Mouse (Mus musculus) forebrain, embryonic 14.5 days (tissue): Measurements from ENCODE around the gene Serpinb2. TPM values are rescaled to one million over a fixed set of nuclear protein-coding genes. Genes with fewer than 3 reads are reported as not detected.

Experiments
- ATAC-seq: fragments of 200-750 bp; cut with Nextera tagmentation; 2 replicates; pipeline ENCODE4 v1.8.0; 2017; ENCODE audit warnings: mild to moderate bottlenecking, moderate library complexity
- DNase-seq: peaks from one replicate; pipeline ENCODE4 v3.0.0-alpha.2; 2015; ENCODE audit warnings: low spot score
- H3K27ac ChIP-seq: fragments of 300-500 bp; sonication (generic); 2 replicates; pipeline ENCODE4 v1.5.1; 2014; ENCODE audit warnings: low read depth, mild to moderate bottlenecking, control low read depth, low read length, moderate library complexity
- H3K27me3 ChIP-seq: fragments of 300-500 bp; sonication (generic); replicated peaks from 2 replicates; pipeline ENCODE4 v1.6.1; 2014; ENCODE audit warnings: low read length, control low read depth, mixed read lengths; ENCODE audit not compliant: control insufficient read depth, insufficient read depth
- H3K36me3 ChIP-seq: fragments of 300-500 bp; sonication (generic); 2 replicates; pipeline ENCODE4 v1.6.1; 2014; ENCODE audit warnings: low read length, control low read depth; ENCODE audit not compliant: control insufficient read depth, insufficient read depth
- H3K4me1 ChIP-seq: fragments of 300-500 bp; sonication (generic); 2 replicates; pipeline ENCODE4 v1.6.1; 2014; ENCODE audit warnings: antibody characterized with exemption, low read length, control low read depth; ENCODE audit not compliant: control insufficient read depth, insufficient read depth
- H3K4me2 ChIP-seq: fragments of 300-500 bp; sonication (generic); 2 replicates; pipeline ENCODE4 v1.6.1; 2014; ENCODE audit warnings: mild to moderate bottlenecking, control low read depth, low read length
- H3K4me3 ChIP-seq: fragments of 300-500 bp; sonication (generic); 2 replicates; pipeline ENCODE4 v1.5.1; 2014; ENCODE audit warnings: low read depth, low read length, control low read depth
- H3K9ac ChIP-seq: fragments of 300-500 bp; sonication (generic); 2 replicates; pipeline ENCODE4 v1.6.1; 2014; ENCODE audit warnings: mild to moderate bottlenecking, low read length, control low read depth, moderate library complexity
- H3K9me3 ChIP-seq: fragments of 300-500 bp; sonication (generic); replicated peaks from 2 replicates; pipeline ENCODE4 v1.6.1; 2016; ENCODE audit warnings: low read length, control low read depth, mixed read lengths; ENCODE audit not compliant: control insufficient read depth
- WGBS: fragments of 180-500 bp; shearing (Covaris S2); extraction: QIAGEN DNeasy Blood & Tissue Kit; methylation state at CpG from one replicate; pipeline ENCODE4 v1.1.7; 2014; 5-methylcytosine and 5-hydroxymethylcytosine counted together
- polyA plus RNA-seq: library from polyadenylated mRNA; unstranded; fragments of >200 nt; fragmentation: Nextera tagmentation; extraction: Ambion mirVana; gene quantifications from 2 replicates; pipeline ENCODE4 v1.2.1, GENCODE M21; 2014

The Serpinb2 gene
- polyA plus RNA-seq, 1 experiment from 2014 or later = 0.19 TPM

- Histone ChIP-seq H3K9me3 (no peaks in the 10 kb centered on the region), H3K4me2 (no peak overlapping the region), H3K27ac (no peak overlapping the region), H3K27me3 (no peaks in the 10 kb centered on the region), H3K36me3 (no peaks in the 10 kb centered on the region), H3K4me3 (no peak overlapping the region), H3K9ac (no peak overlapping the region), H3K4me1 (no peaks in the 10 kb centered on the region)
- DNase-seq (no peak), ATAC-seq (no peak)
- 88% methylated on average over 1 of the region's 1 CpGs for WGBS
Measured at GRCm38 (mm10) chr1:107513530-107513929, 2.3 kb downstream of the Serpinb2 start.

GRCm38 (mm10) chr1:107515839-107516498, 4.7 kb downstream of the Serpinb2 start:
- DNase-seq (no peak), ATAC-seq (no peak)
- H3K4me3 ChIP-seq = no peak overlapping the region
- no peaks in the 10 kb centered on the region for H3K27me3 ChIP-seq
- no peak overlapping the region for H3K9ac ChIP-seq
- no peak overlapping the region for H3K4me2 ChIP-seq
- H3K4me1 ChIP-seq = no peaks in the 10 kb centered on the region
- no peaks in the 10 kb centered on the region for H3K9me3 ChIP-seq
- 74% methylated on average over 2 of the region's 2 CpGs for WGBS
- H3K27ac ChIP-seq = no peak overlapping the region
- H3K36me3 ChIP-seq = no peaks in the 10 kb centered on the region

GRCm38 (mm10) chr1:107525592-107525991, 14.4 kb downstream of the Serpinb2 start:
- no peaks in the 10 kb centered on the region for H3K9me3 ChIP-seq
- H3K4me2 ChIP-seq = no peak overlapping the region
- DNase-seq = no peak
- H3K4me3 ChIP-seq = no peak overlapping the region
- H3K27me3 ChIP-seq = no peaks in the 10 kb centered on the region
- no peak for ATAC-seq
- no peaks in the 10 kb centered on the region for H3K36me3 ChIP-seq
- no peak overlapping the region for H3K27ac ChIP-seq
- WGBS = 84% methylated on average over 4 of the region's 4 CpGs
- H3K4me1 ChIP-seq = no peaks in the 10 kb centered on the region
- H3K9ac ChIP-seq = no peak overlapping the region

GRCm38 (mm10) chr1:107528325-107529078, 17.3 kb downstream of the Serpinb2 start:
- Histone ChIP-seq H3K4me1 (no peaks in the 10 kb centered on the region), H3K4me2 (no peak overlapping the region), H3K27ac (no peak overlapping the region), H3K9me3 (no peaks in the 10 kb centered on the region), H3K9ac (no peak overlapping the region), H3K36me3 (no peaks in the 10 kb centered on the region), H3K4me3 (no peak overlapping the region), H3K27me3 (no peaks in the 10 kb centered on the region)
- ATAC-seq (no peak), DNase-seq (no peak)
- WGBS = 85% methylated on average over 3 of the region's 3 CpGs

GRCm38 (mm10) chr1:107529365-107530052, 18.3 kb downstream of the Serpinb2 start:
- Histone ChIP-seq H3K9ac (no peak overlapping the region), H3K27ac (no peak overlapping the region), H3K9me3 (no peaks in the 10 kb centered on the region), H3K4me2 (no peak overlapping the region), H3K36me3 (no peaks in the 10 kb centered on the region), H3K27me3 (no peaks in the 10 kb centered on the region), H3K4me3 (no peak overlapping the region), H3K4me1 (no peaks in the 10 kb centered on the region)
- no peak for DNase-seq
- ATAC-seq = no peak
- WGBS = 81% methylated on average over 5 of the region's 5 CpGs

GRCm38 (mm10) chr1:107533736-107534135, 22.5 kb downstream of the Serpinb2 start:
- no peak overlapping the region for H3K4me2 ChIP-seq
- no peaks in the 10 kb centered on the region for H3K4me1 ChIP-seq
- H3K9ac ChIP-seq = no peak overlapping the region
- no peaks in the 10 kb centered on the region for H3K36me3 ChIP-seq
- no peak overlapping the region for H3K27ac ChIP-seq
- ATAC-seq = no peak
- H3K27me3 ChIP-seq = no peaks in the 10 kb centered on the region
- no peak for DNase-seq
- H3K9me3 ChIP-seq = no peaks in the 10 kb centered on the region
- H3K4me3 ChIP-seq = no peak overlapping the region
- 83% methylated on average over 3 of the region's 3 CpGs for WGBS

GRCm38 (mm10) chr1:107537435-107537834, 26.2 kb downstream of the Serpinb2 start:
- H3K4me3 ChIP-seq = no peak overlapping the region
- H3K4me2 ChIP-seq = no peak overlapping the region
- H3K9me3 ChIP-seq = no peaks in the 10 kb centered on the region
- no peak for DNase-seq
- H3K9ac ChIP-seq = no peak overlapping the region
- no peaks in the 10 kb centered on the region for H3K27me3 ChIP-seq
- no peak for ATAC-seq
- H3K27ac ChIP-seq = no peak overlapping the region
- WGBS = 88% methylated on average over 1 of the region's 1 CpGs
- no peaks in the 10 kb centered on the region for H3K36me3 ChIP-seq
- H3K4me1 ChIP-seq = no peaks in the 10 kb centered on the region

GRCm38 (mm10) chr1:107559494-107559893, 48.3 kb downstream of the Serpinb2 start:
- Histone ChIP-seq H3K9me3 (no peaks in the 10 kb centered on the region), H3K27me3 (no peaks in the 10 kb centered on the region), H3K36me3 (no peaks in the 10 kb centered on the region), H3K27ac (no peak overlapping the region), H3K4me3 (no peak overlapping the region), H3K4me2 (no peak overlapping the region), H3K9ac (no peak overlapping the region), H3K4me1 (no peaks in the 10 kb centered on the region)
- no peak for ATAC-seq
- no peak for DNase-seq
- 92% methylated on average over 3 of the region's 3 CpGs for WGBS

- peak; percentile 3 for DNase-seq
Measured at GRCm38 (mm10) chr1:107562110-107562509, 50.9 kb downstream of the Serpinb2 start.

More at GRCm38 (mm10) chr1:107562110-107562509, 50.9 kb downstream of the Serpinb2 start:
- no peak overlapping the region for H3K4me3 ChIP-seq
- no peak for ATAC-seq
- H3K9me3 ChIP-seq = no peaks in the 10 kb centered on the region
- H3K27ac ChIP-seq = no peak overlapping the region
- H3K36me3 ChIP-seq = no peaks in the 10 kb centered on the region
- no peak overlapping the region for H3K4me2 ChIP-seq
- H3K27me3 ChIP-seq = no peaks in the 10 kb centered on the region
- 82% methylated on average over 1 of the region's 1 CpGs for WGBS
- no peak overlapping the region for H3K9ac ChIP-seq
- H3K4me1 ChIP-seq = no peaks in the 10 kb centered on the region
